Mouse (Mus musculus): ENCODE measurements around the gene Dpep3.

Dpep3 gene

DNA sequence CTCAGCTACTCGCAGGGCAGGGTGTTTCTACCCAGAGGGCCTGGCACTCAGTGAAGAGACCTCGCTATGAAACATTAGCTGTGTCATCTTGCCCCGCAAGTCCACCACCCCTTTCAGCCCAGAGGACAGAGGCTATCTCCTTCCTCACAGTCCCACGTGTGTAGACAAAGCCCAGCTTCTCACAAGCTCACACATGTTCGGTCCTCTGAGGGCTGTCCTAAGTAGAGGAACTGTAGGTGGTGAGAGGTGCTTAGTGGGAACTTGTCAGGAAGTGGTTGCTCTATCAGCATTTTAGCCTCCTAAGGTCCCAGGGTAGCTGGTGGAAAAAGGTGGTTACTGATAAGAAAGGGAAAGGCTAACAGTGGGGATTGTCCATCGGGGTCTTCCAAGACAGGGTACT is 44.1 kb downstream of the Dpep3 start:
- no peak for DNase-seq

GRCm38 (mm10) chr8:105933762-105934161 is 45.5 kb downstream of the Dpep3 start, which contains the start of gene Ctrl:
Gene Ctrl, minus strand, starts transcription at chr8:105933862.
- DNase-seq = no peak

DNA sequence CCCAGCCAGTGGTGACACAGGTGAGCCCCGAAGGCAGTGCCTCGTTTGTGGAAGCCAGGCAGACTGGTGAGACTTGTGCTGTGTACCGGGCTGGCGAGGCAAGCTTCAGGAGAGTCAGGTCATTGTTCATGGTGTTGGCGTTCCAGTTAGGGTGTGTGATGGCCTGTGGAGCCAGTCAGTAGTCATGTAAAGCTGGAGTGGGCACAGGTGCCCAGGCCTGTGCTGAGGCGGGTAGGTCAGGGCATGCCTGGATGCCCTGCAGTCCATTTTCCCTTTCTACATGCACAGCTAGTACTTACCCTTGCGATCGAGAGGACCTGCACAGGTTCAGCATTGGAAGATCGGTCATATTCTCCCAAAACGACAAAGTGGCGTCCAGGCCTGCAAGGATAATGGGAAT is 46.7 kb downstream of the Dpep3 start:
- DNase-seq = no peak

DNA sequence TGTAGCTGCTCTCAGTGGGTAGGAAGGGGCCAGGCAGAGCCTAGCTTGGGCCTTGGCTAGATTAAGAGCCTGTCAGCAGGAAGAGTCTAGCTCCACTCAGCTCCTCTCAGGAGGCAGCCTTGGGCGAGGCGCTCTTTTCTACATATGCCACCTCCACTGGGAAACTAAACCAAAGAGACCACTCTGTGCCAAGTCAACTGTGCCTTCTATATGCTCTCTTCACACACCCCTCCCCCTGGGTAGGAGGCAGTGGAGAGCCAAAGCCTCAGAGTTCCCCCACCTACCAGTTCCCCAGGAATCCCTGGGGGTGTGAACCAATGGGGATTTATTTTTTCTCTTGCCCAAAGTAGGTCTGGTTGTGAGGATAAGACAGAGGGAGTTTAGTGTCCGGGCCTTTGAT is 48.0 kb downstream of the Dpep3 start:
- DNase-seq = no peak

DNA sequence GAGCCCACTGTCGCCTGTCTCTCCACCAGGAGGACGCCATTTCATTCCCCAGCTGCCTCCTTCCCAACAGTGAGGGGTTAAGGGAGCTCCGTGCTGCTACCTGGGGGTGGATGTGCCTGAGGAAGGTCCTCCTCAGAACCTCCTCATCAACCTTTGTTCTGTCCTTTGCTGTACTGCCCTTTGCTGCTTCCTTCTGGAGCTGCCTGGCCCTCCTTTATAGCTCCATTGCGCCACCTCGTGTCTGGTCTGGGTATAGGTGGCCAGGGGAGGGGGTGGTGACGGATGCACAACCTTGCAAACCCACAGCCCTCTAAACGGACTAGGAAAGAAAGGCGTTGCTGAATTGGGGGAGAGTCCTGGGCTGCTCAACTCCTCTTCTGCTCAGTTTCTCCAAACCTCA is 48.6 kb downstream of the Dpep3 start:
- DNase-seq = peak; percentile 70 to 90

DNA sequence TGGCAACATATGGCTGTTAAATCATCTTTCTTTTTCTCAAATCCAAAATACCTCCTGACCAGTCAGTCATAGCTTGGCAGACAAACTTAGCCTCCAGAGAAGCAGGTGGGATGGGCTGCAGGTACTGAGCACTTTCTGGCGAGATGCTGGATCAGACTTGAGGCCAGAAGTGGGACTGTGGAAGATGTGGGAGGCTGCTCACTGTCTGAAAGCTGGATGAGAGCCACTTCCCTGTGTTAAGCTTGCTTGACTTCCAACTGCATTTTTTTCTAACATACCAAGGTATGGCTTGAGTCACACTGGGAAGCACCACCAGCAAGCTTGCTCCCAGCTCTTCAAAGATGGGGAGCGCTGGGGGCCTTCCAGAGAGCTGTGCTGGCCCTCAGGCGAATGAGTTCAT is 54.1 kb downstream of the Dpep3 start:
- DNase-seq = no peak

Data from kidney, postnatal 36 days (tissue).